Mouse (Mus musculus): ENCODE data around the gene Dpp7. TPM values are rescaled to one million over a fixed set of nuclear protein-coding genes. Genes with fewer than 3 reads are reported as not detected.
A peak's percentile ranks its signal among the peaks of the same experiment; 100 is the strongest.

Gene Dpp7
- total RNA-seq, 2 experiments from 2014 or later = 23.0 to 27.3 TPM

GRCm38 (mm10) chr2:25369996-25370395 lies 13.8 kb upstream of the Dpp7 start:
- intact Hi-C loops (cut with DNase I) = no loop called here
- no peak for DNase-seq

DNA sequence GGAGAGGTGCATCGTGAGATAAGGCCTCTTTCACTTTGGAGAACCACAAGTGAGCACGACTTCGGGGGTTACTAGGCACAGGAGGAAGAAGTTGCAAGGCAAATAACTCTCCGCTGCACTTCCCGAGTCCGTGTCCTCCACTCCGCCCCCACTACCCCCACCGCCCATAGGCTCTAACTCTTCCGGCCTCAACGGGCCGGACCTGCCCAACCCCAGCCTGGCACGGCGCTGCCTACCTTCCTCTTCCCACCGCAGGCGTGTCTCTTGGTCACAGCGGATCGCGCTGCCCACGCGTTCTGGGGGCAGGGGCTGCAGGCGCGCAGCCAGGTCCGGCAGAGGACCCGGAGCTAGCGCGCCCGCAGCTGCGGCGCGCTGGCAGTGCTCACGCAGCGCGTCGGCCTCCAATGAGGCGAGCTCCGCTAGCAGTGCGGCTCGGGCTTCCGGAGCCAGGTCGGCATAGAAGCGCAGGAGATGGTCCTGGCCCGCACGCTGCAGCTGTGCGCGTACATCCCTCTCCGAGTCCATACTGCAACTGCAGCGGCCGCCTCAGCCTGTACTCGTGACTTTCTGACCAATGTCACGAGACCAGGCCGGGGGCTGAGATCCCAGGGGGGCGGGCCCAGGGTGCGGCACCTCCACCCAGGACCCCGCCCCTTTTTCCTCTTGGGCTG lies 9.1 kb upstream of the Dpp7 start, which contains the start of gene Uap1l1:
Uap1l1 (minus strand) TSS at position 592 of the 671 bp plus-strand sequence.
- peak; percentile 59 for DNase-seq
- intact Hi-C loops (cut with DNase I) = no loop called here

DNA sequence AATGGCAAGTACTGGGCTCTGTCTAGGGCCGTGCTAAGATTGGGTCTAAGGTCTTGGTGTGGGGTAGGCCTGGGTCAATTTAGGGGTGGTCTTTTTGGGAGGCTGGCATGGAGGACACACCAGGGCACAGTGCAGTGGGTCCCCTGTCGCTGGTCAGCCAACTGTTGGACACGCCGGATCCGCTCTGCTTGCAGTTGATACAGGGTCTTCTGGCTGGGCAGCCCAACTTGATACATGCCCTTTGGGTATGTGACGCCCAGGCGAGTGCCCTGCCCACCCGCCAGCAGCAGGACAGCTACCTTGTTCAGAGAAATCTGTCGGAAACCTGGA lies 8.6 kb upstream of the Dpp7 start:
- DNase-seq = no peak
- intact Hi-C loops (cut with DNase I) = no loop called here

DNA sequence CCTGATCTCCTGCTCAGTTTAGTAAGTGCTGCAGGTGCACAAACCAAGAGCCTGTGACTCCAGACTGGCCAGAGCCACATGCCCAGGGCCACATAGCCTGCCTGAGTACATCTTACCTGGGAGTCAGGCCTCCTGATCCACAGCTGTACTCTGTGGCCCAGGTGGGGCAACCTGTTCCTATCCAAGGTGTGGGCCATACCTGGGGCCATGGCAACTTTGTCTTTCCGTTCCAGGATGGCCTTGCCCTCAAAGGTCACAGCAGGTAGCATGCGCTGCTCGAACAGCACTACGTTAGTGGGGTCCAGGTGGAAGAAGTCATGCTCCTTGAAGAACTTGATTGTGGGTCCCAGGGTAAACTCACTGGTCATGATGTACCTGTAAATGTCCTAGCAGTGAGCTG lies 8.2 kb upstream of the Dpp7 start:
- DNase-seq = no peak
- intact Hi-C loops (cut with DNase I) = no loop called here

GRCm38 (mm10) chr2:25363478-25364178 lies 7.5 kb upstream of the Dpp7 start:
- intact Hi-C loops (cut with DNase I) = no loop called here

GRCm38 (mm10) chr2:25359848-25360247 lies 3.7 kb upstream of the Dpp7 start:
- intact Hi-C loops (cut with DNase I) = no loop called here
- DNase-seq = no peak

More at GRCm38 (mm10) chr2:25363478-25364178, 7.5 kb upstream of the Dpp7 start:
- DNase-seq = no peak

DNA sequence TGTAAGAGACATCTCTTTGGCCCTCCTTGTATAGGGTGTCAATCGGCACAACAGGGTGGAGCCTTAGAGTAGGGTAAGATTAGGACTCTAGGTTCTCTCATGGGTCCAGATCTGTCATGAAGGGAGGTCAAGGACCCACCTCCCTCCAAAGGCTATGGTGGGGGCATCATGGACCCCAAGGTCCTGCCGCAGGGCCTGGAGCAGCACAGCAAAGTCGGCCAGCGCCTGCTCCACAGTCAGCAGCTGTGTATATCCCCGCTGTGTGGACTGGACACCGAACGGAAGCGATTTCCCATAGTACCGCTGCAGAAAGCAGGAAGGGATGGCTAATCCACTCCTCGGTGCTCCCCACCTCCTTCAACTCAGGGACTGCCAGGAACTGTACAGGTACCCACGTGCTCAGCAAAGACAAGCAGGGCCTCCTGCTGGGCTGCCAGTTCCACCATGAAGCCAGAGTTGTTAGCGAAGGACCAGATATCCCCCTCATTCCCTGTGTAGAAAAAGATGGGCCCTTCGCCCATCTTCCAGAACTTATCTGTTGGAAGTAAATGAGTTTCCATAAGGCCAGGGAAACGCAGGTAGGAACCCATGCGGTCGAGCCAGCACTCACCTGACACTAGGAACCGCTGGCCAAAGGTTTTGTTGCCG lies 616 bp downstream of the Dpp7 start:
- DNase-seq = no peak
- intact Hi-C loops (cut with DNase I) = no loop called here

DNA sequence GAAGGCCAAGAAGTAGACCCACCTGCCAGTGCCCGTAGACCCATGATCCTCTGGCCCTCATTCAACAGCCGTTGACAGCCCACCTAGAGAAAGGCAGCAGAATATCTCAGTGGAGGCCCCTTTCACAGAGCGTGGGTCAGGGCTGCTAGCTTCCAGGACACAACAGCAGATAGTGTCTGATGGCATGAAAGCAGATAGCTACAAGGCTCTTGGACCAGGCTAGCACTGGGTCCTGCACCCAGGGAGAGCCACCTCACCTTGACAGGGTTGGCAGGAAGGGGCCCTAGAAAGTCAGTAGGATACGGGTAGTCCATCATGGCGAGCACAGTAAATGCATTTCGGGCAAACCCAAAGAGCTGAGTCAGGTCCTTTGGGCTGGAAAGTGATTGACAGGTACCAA lies 1.9 kb downstream of the Dpp7 start:
- intact Hi-C loops (cut with DNase I) = no loop called here
- no peak for DNase-seq

DNA sequence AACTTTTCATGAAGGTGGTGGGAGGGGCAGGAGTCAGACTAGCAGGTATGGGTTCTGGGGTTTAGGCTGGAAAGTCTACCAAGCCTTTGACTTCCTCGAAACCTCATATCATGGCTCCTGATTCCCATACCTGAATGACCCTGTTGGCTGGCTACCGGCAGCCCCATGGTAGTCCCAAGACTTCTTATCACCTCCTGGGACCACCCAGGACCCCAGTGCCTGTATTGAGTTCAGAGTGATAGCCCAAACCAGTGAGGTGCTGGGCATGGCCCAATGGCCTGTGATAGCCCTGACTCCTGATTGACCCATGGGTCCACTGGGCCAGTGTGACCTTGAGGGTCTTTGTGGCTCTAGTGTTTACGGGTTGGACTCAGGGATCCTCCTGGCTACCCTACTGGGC lies 5.5 kb downstream of the Dpp7 start:
- DNase-seq = no peak
- intact Hi-C loops (cut with DNase I) = no loop called here

DNA sequence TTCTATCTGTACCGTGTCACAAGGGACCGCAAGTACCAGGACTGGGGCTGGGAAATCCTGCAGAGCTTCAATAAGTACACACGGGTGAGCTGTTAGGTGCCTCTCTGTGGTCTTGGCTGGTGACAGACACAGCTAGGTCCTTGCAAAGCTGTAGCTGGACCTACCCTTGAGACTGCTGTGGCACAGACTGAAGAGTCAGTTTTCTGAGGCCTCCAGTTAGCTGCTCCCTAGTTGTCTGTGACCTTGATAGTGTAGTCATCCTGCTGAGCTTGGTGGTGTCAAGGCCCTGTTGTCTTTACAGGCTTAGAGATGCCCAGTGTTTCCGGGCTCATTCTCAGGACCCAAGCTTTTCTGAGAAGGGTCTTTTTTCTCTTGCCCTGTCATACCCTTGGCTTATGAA lies 6.7 kb downstream of the Dpp7 start:
- intact Hi-C loops (cut with DNase I) = no loop called here

DNA sequence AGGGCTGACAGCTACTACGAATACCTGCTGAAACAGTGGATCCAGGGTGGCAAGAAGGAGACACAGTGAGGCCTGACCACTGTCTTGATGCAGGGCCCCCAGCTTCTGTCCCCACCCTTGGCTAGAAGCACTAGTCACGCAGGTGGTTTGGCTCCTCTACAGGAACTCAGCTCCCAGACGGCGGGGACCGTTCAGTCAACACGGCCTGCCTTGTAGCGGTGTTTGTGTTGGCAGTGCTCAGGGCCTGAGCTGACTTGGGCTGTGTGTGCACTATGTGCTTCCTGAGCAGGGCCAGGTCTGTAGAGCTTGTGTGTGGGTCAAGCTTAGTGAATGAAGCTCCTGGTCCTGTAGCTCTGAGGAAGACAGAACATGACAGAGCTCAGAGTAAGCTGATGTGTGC lies 8.0 kb downstream of the Dpp7 start:
- intact Hi-C loops (cut with DNase I) = no loop called here
- no peak for DNase-seq

More for the DNA sequence above, 6.7 kb downstream of the Dpp7 start:
- no peak for DNase-seq

- intact Hi-C loops (cut with DNase I) = no loop called here
- DNase-seq = no peak
Measured at GRCm38 (mm10) chr2:25338303-25338702, 17.9 kb downstream of the Dpp7 start.

GRCm38 (mm10) chr2:25333569-25333968 lies 22.6 kb downstream of the Dpp7 start:
- DNase-seq = no peak
- intact Hi-C loops (cut with DNase I) = no loop called here

DNA sequence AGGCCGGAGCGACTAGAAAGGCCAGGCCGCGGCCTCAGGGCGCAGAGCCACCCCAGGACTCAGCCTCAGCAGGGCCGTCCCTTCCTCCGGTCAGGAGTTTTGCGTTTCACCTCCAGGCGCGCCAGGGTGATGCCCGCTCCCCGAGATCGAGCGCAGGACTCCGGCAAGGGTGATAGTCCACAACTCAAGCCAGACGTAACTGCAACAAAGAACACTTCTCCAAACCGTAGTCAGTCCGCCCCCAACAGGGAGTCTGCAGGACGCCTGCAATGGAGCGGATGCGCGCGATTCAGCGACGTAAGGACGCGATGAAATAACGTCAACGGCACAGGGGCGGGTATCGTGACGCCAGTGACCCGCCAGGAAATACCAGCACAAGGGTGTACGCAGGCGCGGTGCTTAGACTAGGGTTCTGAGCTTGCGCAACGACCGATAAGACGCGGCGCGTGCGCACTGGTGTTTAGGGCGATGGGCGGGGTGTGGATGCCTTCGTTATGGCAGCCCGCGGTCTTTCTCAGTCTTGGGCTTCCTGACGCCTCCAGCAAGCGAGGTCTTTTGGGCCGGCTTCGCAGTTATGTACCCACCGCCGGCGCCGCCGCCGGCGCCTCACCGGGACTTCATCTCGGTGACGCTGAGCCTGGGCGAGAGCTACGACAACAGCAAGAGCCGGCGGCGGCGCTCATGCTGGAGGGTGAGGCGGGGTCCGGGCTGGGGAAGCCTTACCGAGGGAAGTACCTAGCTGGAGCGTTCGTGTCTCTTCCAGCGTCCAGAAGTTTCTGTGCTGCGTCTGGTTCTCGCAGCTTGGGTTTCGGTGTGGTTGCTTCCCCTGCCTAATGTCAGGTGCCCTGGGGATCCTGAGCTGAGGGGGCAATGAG lies 23.6 kb downstream of the Dpp7 start, which contains the start of gene Man1b1:
Man1b1 (plus strand) TSS at position 53 of the 875 bp plus-strand sequence.
- DNase-seq = peak; percentile 99
- intact Hi-C loops (cut with DNase I) = no loop called here

DNA sequence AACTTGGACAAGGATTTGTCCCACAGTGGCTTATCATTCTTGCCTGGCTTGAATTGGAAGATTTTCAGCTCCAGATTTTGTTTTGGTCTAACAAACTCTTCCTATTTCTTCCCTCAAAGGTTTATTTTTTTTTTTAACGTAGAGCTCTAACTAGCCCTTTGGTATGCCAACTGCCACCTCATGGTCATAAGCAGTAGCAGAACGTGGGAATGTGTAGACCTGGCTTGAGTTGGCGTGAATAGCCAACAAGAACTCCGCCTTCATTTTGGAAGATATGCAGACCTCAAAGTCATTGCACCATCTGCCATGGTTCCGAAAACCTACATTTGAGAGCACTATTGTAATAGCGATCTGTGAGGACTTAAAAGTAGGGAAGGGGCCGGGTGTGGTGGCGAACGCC lies 24.7 kb downstream of the Dpp7 start:
- intact Hi-C loops (cut with DNase I) = no loop called here
- DNase-seq = no peak

DNA sequence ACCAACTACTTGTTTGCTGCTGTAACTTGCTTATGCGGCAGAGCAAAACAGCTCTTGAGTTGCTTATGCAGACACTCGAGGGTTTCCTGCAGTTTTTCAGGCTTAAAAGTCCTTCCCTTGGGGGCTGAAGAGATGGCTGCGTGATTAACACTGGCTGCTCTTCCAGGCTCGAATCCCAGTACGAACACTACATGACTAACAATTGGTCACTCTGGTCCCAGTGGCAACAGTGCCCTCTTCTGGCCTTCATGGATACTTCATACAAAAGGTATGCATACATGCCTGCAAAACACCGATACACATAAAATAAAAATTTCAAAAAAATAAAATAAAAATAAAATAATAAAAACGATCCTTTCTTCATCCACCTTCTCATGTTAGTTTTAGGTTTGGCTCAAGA lies 27.7 kb downstream of the Dpp7 start:
- intact Hi-C loops (cut with DNase I) = no loop called here
- DNase-seq = peak; percentile 59

GRCm38 (mm10) chr2:25326036-25326435 lies 30.1 kb downstream of the Dpp7 start:
- DNase-seq = no peak
- intact Hi-C loops (cut with DNase I) = no loop called here

DNA sequence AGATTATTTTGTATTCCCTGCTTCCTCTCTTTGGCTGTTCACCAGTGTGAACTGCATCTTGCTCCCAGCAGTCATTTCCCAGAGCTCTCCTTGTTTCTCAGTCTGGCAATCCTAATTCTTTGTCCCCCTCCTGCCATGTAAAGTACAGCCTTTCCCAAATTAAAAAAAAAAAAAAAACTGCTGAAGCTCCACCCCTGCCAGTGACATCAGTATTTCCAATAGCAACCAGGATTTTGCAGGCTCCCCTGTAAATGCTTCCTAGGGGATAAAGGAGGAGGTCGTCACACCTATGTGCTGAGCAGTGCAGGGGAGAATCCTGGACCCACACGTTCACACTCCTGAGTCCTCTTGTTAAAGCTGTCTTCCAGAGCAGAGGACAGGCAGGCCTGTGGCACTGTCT lies 36.1 kb downstream of the Dpp7 start:
- DNase-seq = no peak
- intact Hi-C loops (cut with DNase I) = no loop called here

- DNase-seq = peak; percentile 82
- intact Hi-C loops (cut with DNase I) = no loop called here
Measured at GRCm38 (mm10) chr2:25318971-25319773, 37.0 kb downstream of the Dpp7 start, which contains the start of gene Grin1. TSS of gene Grin1 (minus strand) at chr2:25319187.

All from left cerebral cortex, postnatal 4 days (tissue).